In the genomic region with DNA sequence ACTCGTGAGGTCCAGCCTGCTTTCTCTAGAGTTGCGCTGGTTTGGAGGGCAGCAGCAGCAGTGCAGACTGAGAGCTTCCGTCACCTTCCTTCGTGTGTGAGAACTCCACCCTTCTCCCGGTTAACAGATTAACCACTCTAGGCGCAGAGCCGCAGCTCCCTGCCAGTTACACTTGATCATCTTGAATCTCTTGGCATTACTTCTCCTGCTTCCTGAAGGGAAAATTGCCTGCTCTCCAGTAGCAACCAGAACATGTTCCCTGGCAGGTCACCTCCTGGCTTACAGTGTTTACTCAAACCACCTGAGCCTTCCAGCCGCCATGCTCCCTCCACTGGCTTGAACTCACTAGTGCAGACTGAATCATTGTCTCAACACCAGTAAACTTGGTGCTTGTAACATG, we compare ENCODE assay signal across 10 mouse cellular contexts.
DNase-seq lines count a peak whose midpoint lies in the region; ATAC-seq and TF ChIP-seq lines count a peak whose summit lies in the region.
"Had no signal": no experiment of that assay in that cellular context is flagged by ENCODE, and none has a peak within 500 bp of the region (broad histone marks: within the 10 kb centered on the region; RNA-seq: fewer than 3 reads in every experiment).

No protein-coding gene starts in this region.

- H3K36me3 ChIP-seq in midbrain, embryonic 12.5 days = no peaks in the 10 kb centered on the region
- H3K36me3 ChIP-seq: embryonic facial prominence, embryonic 12.5 days had no signal

- no peak for ATAC-seq in midbrain, embryonic 12.5 days (ENCODE audit: low FRiP score, low read depth)
- no peak for ATAC-seq in megakaryocyte-erythroid progenitor cell, adult 5-6 weeks (replicated peaks; ENCODE audit: low FRiP score, low TSS enrichment, poor library complexity, severe bottlenecking)
- ATAC-seq: activated CD4-positive, CD25-positive, alpha-beta regulatory T cell, adult 4 months had no signal

- H3K4me2 ChIP-seq in midbrain, embryonic 12.5 days (replicated peaks) = no peak overlapping the region
- H3K4me2 ChIP-seq: embryonic facial prominence, embryonic 12.5 days had no signal

- TF ChIP-seq CTCF in cerebellum, adult 2 months (IDR thresholded peaks at IDR 0.05; ENCODE audit: borderline replicate concordance, insufficient read depth, low read depth, low read length) = peak; percentile 26; the same call in 1 of the 2 replicates

- no peak overlapping the region for H3K9ac ChIP-seq in midbrain, embryonic 12.5 days (replicated peaks)
- H3K9ac ChIP-seq: embryonic facial prominence, embryonic 12.5 days had no signal

- no peaks in the 10 kb centered on the region for H3K27me3 ChIP-seq in cerebellum, adult 2 months (ENCODE audit: control insufficient read depth, insufficient read depth, low read length)
- H3K27me3 ChIP-seq in midbrain, embryonic 12.5 days = no peaks in the 10 kb centered on the region
- H3K27me3 ChIP-seq: embryonic facial prominence, embryonic 12.5 days had no signal

- WGBS in cerebellum, adult 2 months = 15% methylated on average over 8 of the region's 8 CpGs
- 73% methylated on average over 8 of the region's 8 CpGs for WGBS in midbrain, embryonic 12.5 days

- TF ChIP-seq POLR2A in cerebellum, adult 2 months (IDR thresholded peaks at IDR 0.05; ENCODE audit: borderline replicate concordance, insufficient read depth, low read length) = no peak

- H3K9me3 ChIP-seq in midbrain, embryonic 12.5 days = no peaks in the 10 kb centered on the region
- H3K9me3 ChIP-seq: embryonic facial prominence, embryonic 12.5 days had no signal

- H3K27ac ChIP-seq in cerebellum, adult 2 months (ENCODE audit: insufficient read depth, low read length) = peak overlapping the region; percentile 34
- H3K27ac ChIP-seq in midbrain, embryonic 12.5 days (replicated peaks) = peak overlapping the region; percentile 22; the same call in 1 of the 2 replicates
- H3K27ac ChIP-seq: embryonic facial prominence, embryonic 12.5 days had no signal

- peak in 1 of 2 experiments; percentile 57 for DNase-seq in cerebellum, adult 2 months
- no peak for DNase-seq in cerebellum, adult 8-10 months
- DNase-seq in fat pad, adult 2 months (ENCODE audit: extremely low read depth, low read depth, low spot score) = peak; percentile 40
- DNase-seq in kidney, adult 9 months = peak; percentile 40
- no peak for DNase-seq in spleen, postnatal 14 days (ENCODE audit: low spot score in 2 of 2)
- no peak for DNase-seq in embryo, embryonic 9.5 days (ENCODE audit: extremely low spot score)

- no peak overlapping the region for H3K4me3 ChIP-seq in cerebellum, adult 2 months (replicated peaks; ENCODE audit: insufficient read depth, low read depth, low read length)
- no peak overlapping the region for H3K4me3 ChIP-seq in midbrain, embryonic 12.5 days
- H3K4me3 ChIP-seq: embryonic facial prominence, embryonic 12.5 days had no signal

- H3K4me1 ChIP-seq in cerebellum, adult 2 months (ENCODE audit: control insufficient read depth, insufficient read depth, low read length) = peaks cover 57% of the 10 kb centered on the region
- H3K4me1 ChIP-seq in midbrain, embryonic 12.5 days = peaks cover 60% of the 10 kb centered on the region

Comparison
In these comparisons a context has a peak if more than half of its experiments do, and no peak if none do; other contexts are left out.
1. DNase-seq: peak in fat pad, adult 2 months (single experiment) and kidney, adult 9 months (single experiment); none in cerebellum, adult 8-10 months (single experiment), spleen, postnatal 14 days (0 of 2) and embryo, embryonic 9.5 days (single experiment).